Mouse (Mus musculus) heart, embryonic 16.5 days (tissue): ENCODE data around the gene Mdga1. TPM values are rescaled to one million over a fixed set of nuclear protein-coding genes. Genes with fewer than 3 reads are reported as not detected.

Experiments used
- ATAC-seq: fragments of 200-750 bp; cut with Nextera tagmentation; replicated peaks from 2 replicates; pipeline ENCODE4 v1.8.0; 2017; ENCODE audit warnings: moderate number of reproducible peaks; ENCODE audit not compliant: insufficient read depth, low FRiP score; ENCODE audit errors: extremely low read depth
- H3K27ac ChIP-seq: fragments of 300-500 bp; sonication (generic); 2 replicates; pipeline ENCODE4 v1.5.1; 2014; ENCODE audit warnings: mild to moderate bottlenecking, low read length, control low read depth, moderate library complexity
- H3K27me3 ChIP-seq: fragments of 300-500 bp; sonication (generic); 2 replicates; pipeline ENCODE4 v1.6.1; 2014; ENCODE audit warnings: low read length, mixed read lengths; ENCODE audit not compliant: control insufficient read depth, insufficient read depth
- H3K36me3 ChIP-seq: fragments of 300-500 bp; sonication (generic); 2 replicates; pipeline ENCODE4 v1.6.1; 2014; ENCODE audit not compliant: control insufficient read depth, insufficient read depth
- H3K4me1 ChIP-seq: fragments of 300-500 bp; sonication (generic); 2 replicates; pipeline ENCODE4 v1.6.1; 2014; ENCODE audit warnings: low read length, mixed read lengths; ENCODE audit not compliant: control insufficient read depth, insufficient read depth
- H3K4me2 ChIP-seq: fragments of 300-500 bp; sonication (generic); 2 replicates; pipeline ENCODE4 v1.6.1; 2014; ENCODE audit warnings: low read depth, mild to moderate bottlenecking, control low read depth, low read length
- H3K4me3 ChIP-seq: fragments of 300-500 bp; sonication (generic); 2 replicates; pipeline ENCODE4 v1.5.1; 2014; ENCODE audit warnings: mild to moderate bottlenecking, control low read depth, low read length
- H3K9ac ChIP-seq: fragments of 300-500 bp; sonication (generic); 2 replicates; pipeline ENCODE4 v1.6.1; 2014; ENCODE audit warnings: low read length, control low read depth
- H3K9me3 ChIP-seq: fragments of 300-500 bp; sonication (generic); replicated peaks from 2 replicates; pipeline ENCODE4 v1.6.1; 2016; ENCODE audit warnings: low read length; ENCODE audit not compliant: control insufficient read depth
- WGBS: fragments of 180-500 bp; shearing (Covaris S2); extraction: QIAGEN DNeasy Blood & Tissue Kit; methylation state at CpG from one replicate; pipeline ENCODE4 v1.1.7; 2014; 5-methylcytosine and 5-hydroxymethylcytosine counted together
- polyA plus RNA-seq: library from polyadenylated mRNA; unstranded; fragments of >200 nt; fragmentation: Nextera tagmentation; extraction: Ambion mirVana; gene quantifications from 2 replicates; pipeline ENCODE4 v1.2.1, GENCODE M21; 2015

The Mdga1 gene
- polyA plus RNA-seq, 1 experiment from 2014 or later = 5.7 TPM

DNA sequence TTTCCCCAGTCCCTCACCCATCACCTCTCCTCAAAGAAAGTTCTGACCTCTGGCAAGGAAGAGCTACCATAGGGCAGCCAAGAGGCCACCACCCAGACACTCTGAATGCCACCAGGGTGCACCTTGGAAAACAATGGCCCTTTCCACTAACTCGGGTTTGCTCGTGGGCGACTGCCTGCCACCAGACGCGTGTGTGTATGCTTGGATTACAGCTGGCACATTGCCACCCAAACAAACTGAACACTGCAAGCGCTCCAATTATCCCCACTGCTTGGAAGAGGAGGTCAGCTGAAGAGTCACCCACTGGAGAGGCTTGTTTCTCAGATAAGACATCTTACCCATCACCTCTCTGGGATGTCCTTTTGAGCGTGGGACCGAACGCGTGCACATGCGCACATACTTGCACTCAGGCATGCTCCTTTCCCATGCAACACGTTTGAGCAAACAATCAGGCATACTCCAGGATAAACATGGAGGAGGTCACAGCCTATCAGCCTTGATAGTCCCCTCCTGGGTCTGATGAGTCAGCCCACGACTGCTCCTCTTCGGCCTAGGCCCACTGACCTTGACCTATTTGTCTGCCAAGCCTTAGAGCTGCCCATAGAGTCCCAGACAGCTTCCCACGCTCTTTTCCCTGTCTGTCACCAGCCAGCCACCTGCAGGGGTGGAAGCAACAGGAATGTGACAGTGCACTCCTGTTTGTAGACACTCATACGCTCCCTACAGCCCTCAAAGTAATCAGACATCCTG, 67.3 kb downstream of the Mdga1 start:
- ATAC-seq = no peak
- H3K27me3 ChIP-seq = no peaks in the 10 kb centered on the region
- no peaks in the 10 kb centered on the region for H3K36me3 ChIP-seq
- no peaks in the 10 kb centered on the region for H3K9me3 ChIP-seq
- H3K4me2 ChIP-seq = no peak overlapping the region
- H3K27ac ChIP-seq = no peak overlapping the region
- no peak overlapping the region for H3K9ac ChIP-seq
- peaks cover 7% of the 10 kb centered on the region for H3K4me1 ChIP-seq
- WGBS = 48% methylated on average over 16 of the region's 16 CpGs
- H3K4me3 ChIP-seq = no peak overlapping the region

DNA sequence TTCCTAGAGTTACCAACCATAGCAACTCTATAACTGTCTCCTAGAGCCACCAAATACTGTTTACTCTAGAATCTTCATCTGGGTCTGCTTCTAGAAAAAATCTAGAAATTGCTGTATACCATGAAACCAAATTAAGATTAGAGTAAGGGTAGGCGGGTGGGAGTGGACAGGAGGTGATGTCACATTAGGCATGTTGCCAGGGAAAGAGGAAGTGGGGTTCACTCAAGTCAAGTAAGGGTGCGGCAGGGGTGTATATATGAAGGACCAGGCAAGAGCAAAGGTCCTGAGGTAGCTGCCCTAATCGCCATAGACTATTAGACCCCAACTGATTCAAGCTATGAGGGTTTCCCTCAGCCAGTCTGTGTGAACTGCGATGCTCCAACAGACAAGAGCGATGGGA, 69.6 kb downstream of the Mdga1 start:
- no peaks in the 10 kb centered on the region for H3K9me3 ChIP-seq
- WGBS = 87% methylated on average over 5 of the region's 5 CpGs
- ATAC-seq = no peak

DNA sequence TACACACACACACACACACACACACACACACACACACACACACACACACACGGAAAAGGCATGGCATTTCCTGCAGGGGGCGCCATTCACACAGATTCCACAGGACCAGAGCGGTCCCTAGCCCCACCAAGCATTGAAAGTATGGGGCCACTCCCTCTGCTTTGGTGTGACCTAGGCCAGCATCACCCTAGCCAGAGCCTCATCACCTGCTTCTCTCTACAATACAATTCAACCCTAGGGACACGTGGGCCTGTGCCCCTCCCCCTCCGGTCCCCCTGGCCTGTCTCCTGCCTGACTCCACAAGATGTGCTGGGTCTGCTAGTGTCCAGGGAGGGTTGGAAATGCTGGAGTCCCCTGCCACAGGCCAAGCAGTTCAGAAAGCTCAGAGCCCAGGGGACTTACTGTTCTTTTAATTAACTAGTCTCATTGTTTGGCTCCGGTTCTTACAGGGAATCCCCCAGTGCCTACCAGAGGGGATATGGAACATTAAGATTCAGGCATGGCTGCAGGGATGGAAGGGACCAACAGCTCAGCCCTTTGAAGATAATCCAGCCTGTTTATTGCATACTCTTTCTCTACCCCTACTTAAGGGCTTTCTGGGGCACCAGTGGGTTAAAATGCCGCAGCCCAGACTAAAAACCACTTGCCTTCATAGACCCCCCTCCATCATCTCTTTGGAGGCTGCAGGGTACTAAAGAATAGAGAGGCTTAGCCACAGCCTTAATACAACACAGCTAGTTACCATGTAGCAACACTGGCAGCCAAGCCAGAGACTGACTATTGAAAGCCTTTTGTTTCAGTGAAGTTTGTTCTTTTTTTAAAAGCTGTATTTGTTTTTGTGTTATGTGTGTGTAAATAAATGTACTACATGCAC, 73.5 kb downstream of the Mdga1 start:
- Histone ChIP-seq H3K4me3 (no peak overlapping the region), H3K9me3 (no peaks in the 10 kb centered on the region), H3K36me3 (no peaks in the 10 kb centered on the region), H3K27ac (no peak overlapping the region), H3K9ac (no peak overlapping the region), H3K4me2 (no peak overlapping the region), H3K4me1 (no peaks in the 10 kb centered on the region), H3K27me3 (0 out of 2 replicates have a peak, but pooled peaks cover 4% of the 10 kb centered on the region)
- 33% methylated on average over 7 of the region's 7 CpGs for WGBS
- ATAC-seq = no peak; the same call in 1 of the 2 replicates

More for the DNA sequence above, 69.6 kb downstream of the Mdga1 start:
- H3K36me3 ChIP-seq = no peaks in the 10 kb centered on the region
- H3K9ac ChIP-seq = no peak overlapping the region
- H3K4me2 ChIP-seq = no peak overlapping the region
- H3K27ac ChIP-seq = no peak overlapping the region
- H3K27me3 ChIP-seq = no peaks in the 10 kb centered on the region
- peaks cover 7% of the 10 kb centered on the region for H3K4me1 ChIP-seq
- H3K4me3 ChIP-seq = no peak overlapping the region

DNA sequence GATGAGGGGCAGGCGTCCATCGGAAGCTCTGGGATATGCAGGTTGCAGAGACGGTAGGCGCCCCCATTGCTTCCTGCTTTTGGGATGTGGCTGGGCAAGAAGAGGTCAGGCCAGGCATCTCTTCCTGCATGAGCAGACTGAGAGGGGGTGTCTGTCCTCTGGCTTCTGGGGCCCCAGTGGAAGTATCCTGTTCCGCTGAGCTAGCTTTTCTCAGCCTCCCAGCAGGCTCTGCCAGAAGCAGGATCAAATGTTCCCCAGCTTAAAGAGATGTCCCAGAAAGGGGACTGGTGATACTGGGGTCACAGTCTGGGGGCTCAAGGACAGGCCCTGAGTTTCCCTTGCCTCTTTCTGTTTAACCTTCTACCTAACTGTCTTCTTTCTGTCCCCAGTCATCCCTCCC, 74.3 kb downstream of the Mdga1 start:
- no peak for ATAC-seq
- H3K4me2 ChIP-seq = no peak overlapping the region
- no peaks in the 10 kb centered on the region for H3K36me3 ChIP-seq
- H3K4me3 ChIP-seq = no peak overlapping the region
- no peak overlapping the region for H3K27ac ChIP-seq
- H3K27me3 ChIP-seq = peaks cover 13% of the 10 kb centered on the region
- H3K9me3 ChIP-seq = no peaks in the 10 kb centered on the region
- H3K9ac ChIP-seq = no peak overlapping the region
- 82% methylated on average over 5 of the region's 5 CpGs for WGBS
- no peaks in the 10 kb centered on the region for H3K4me1 ChIP-seq

DNA sequence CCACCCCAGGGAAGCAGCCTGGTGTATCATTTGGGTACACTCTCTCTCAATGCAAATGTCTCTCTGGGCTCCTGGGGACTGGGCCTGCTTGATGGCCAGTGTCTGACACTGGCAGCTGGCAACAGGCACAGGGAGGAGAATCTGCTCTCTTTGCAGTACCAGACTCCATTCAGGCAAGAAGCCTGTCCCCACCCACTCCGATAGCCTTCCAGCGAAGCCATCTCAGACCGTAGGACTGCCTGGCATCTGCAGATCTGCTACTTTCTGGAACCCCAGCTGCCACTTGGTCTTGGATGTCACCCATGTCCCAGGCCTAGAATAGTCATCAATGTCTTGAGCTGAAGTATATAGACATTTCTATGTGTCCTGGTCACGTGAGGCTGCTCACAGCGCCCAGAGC, 74.9 kb downstream of the Mdga1 start:
- Histone ChIP-seq H3K4me2 (no peak overlapping the region), H3K27me3 (peaks cover 19% of the 10 kb centered on the region), H3K4me3 (no peak overlapping the region), H3K36me3 (no peaks in the 10 kb centered on the region), H3K27ac (no peak overlapping the region), H3K9me3 (no peaks in the 10 kb centered on the region), H3K9ac (no peak overlapping the region), H3K4me1 (no peaks in the 10 kb centered on the region)
- ATAC-seq = no peak
- WGBS = 87% methylated on average over 5 of the region's 5 CpGs

DNA sequence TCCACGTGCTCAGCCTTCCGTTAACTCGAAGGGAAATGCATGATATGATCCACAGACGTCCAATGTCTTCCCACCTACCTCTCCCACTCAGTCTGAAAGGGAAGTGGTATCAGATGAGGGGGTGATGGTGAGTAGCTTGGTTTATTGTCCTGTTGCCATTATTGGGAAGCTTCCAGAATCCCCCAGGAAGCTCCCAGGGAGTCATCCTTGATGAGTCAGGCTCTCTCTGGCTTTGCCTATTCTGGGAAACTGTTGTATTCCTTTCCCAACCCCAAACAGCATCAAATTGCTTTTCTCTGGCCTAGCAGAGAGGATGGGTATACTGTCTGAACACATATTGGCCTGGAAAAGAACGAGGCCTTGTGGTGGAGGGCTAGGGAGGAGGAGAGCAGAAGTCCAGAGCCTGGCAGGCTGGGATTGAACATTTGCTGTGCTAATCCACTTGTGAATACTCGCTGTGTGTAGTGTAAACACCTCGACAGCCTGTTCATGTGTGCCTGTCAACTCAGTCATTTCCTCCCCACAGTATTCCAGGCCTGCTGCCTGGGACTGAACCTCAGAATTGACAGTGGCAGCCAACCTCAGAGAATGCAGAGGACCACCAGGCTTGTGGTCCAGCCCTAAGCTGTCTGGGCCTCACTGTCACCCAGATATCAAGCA, 79.3 kb downstream of the Mdga1 start:
- Histone ChIP-seq H3K4me3 (no peak overlapping the region), H3K27me3 (peaks cover 21% of the 10 kb centered on the region), H3K4me1 (peaks cover 16% of the 10 kb centered on the region), H3K9ac (no peak overlapping the region), H3K9me3 (no peaks in the 10 kb centered on the region), H3K27ac (no peak overlapping the region), H3K4me2 (no peak overlapping the region), H3K36me3 (no peaks in the 10 kb centered on the region)
- WGBS = 67% methylated on average over 7 of the region's 7 CpGs
- no peak for ATAC-seq

DNA sequence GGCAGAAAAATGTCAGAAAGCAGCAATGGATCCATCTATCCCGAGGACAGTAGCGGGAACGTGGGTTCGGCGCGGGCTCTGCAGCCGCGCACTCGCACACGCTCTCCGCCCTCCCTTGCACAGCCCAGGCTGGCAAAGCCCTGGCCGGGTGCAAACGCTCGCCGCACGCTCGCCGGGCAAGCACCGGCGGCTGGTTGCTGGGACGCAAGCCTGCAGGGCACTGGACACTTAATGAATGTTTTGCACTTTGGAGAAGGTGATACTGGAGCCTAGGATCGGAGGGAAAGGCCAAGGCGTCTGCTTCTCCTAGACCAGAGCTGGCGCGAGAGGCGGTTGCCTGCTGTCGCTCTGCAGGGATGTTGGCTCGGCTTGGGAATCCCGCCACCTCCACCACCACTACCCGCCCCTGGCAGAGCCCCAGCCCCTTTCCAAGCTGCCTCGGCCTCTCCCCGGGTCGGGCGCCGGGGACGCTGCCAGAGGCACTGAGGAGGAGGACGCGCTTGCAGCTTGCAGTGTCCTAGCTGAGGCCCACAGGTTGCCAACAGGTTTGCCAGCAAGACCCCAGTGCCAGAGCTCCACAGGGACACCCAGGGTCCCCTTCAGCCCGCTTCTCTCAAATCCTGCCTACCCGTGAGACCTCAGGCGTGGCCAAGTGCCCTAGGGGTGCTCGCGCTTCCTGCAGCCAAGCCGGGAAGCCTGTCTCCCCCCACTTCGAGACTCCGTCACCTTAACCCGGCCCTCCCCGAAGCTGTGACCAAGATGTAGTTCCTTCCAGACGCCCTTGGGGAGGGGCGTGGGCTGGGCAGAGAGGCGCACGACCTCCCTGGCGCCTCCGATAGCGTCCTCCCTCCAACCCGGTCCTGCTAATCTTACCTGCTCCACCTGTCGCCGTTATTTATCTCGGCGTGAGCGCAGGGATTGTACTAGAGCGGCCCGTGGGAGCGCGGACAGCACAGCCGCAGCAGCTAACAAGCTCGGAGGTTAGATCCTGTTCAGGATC, 80.6 kb downstream of the Mdga1 start:
- ATAC-seq = peak; percentile 15; the same call in 1 of the 2 replicates
- H3K4me1 ChIP-seq = peaks cover 17% of the 10 kb centered on the region
- H3K27me3 ChIP-seq = peaks cover 33% of the 10 kb centered on the region
- peak overlapping the region; percentile 98 for H3K4me2 ChIP-seq
- H3K9ac ChIP-seq = peak overlapping the region; percentile 83
- no peak overlapping the region for H3K27ac ChIP-seq
- H3K36me3 ChIP-seq = no peaks in the 10 kb centered on the region
- WGBS = 2% methylated on average over 67 of the region's 67 CpGs
- H3K4me3 ChIP-seq = peak overlapping the region; percentile 75
- no peaks in the 10 kb centered on the region for H3K9me3 ChIP-seq
